Mouse (Mus musculus): ENCODE data around the gene Noct. TPM values are rescaled to one million over a fixed set of nuclear protein-coding genes. Genes with fewer than 3 reads are reported as not detected.

Gene Noct
- polyA plus RNA-seq, 1 experiment from 2014 or later = 20.3 TPM

DNA sequence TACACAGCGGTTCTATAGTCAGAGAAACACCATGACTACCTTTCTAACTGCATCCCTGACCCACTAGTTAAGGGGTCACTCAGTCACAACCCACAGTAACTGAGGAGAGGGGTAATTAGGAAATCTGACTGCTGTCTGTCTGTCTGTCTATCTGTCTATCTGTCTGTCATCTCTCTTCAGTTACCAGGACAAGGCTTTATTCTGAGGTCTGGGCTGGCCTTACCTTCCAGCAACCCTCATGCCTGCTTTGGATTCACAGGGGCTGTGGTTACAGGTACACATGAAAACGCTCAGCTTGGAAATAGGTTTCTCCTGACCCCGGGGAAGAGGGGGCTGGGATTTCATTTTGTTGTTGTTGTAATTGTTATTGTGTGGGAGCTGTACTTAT is 27.5 kb upstream of the Noct start:
- H3K4me1 ChIP-seq = no peaks in the 10 kb centered on the region
- ATAC-seq (ENCODE audit: low FRiP score, low read depth) = no peak
- 86% methylated on average over 3 of the region's 3 CpGs for WGBS

DNA sequence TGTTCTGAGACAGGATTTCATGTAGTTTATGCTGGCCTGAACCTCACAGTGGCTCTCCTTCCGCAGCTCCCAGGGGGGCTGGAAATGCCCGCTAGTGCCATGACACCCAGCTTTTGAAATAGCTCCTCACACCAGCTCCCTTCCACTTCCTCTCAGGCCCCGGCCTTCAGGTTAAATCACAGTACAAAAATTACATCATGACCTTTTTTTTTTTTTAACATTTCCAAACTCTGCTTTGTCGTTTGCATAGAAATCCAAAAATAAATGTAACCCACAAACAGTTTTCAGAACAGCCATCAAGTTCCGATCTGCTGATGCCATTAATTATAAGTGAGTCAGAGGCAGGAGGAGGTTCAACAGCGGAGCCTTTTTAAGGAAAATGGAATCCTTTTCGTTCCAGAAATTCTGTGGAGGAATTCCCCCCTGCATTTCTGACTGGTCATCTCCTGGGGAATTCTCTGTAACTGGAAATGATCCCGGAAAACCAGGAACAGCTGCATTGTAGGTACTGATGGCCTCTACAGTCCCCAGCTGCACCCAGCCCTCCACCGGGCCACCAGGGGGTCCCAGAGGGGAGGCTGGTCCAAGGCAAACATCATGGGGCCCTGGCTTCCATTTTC is 27.0 kb upstream of the Noct start:
- Histone ChIP-seq H3K36me3 (no peaks in the 10 kb centered on the region), H3K27ac (no peak overlapping the region), H3K4me2 (replicated peaks) (no peak overlapping the region), H3K9me3 (no peaks in the 10 kb centered on the region), H3K9ac (no peak overlapping the region), H3K27me3 (replicated peaks) (no peaks in the 10 kb centered on the region), H3K4me1 (no peaks in the 10 kb centered on the region), H3K4me3 (no peak overlapping the region)
- no peak for ATAC-seq (ENCODE audit: low FRiP score, low read depth)
- WGBS = 78% methylated on average over 9 of the region's 9 CpGs

More for the DNA sequence above, 27.5 kb upstream of the Noct start:
- H3K27me3 ChIP-seq (replicated peaks) = no peaks in the 10 kb centered on the region
- no peak overlapping the region for H3K4me2 ChIP-seq (replicated peaks)
- H3K4me3 ChIP-seq = no peak overlapping the region
- H3K9ac ChIP-seq = no peak overlapping the region
- H3K36me3 ChIP-seq = no peaks in the 10 kb centered on the region
- no peaks in the 10 kb centered on the region for H3K9me3 ChIP-seq
- no peak overlapping the region for H3K27ac ChIP-seq

DNA sequence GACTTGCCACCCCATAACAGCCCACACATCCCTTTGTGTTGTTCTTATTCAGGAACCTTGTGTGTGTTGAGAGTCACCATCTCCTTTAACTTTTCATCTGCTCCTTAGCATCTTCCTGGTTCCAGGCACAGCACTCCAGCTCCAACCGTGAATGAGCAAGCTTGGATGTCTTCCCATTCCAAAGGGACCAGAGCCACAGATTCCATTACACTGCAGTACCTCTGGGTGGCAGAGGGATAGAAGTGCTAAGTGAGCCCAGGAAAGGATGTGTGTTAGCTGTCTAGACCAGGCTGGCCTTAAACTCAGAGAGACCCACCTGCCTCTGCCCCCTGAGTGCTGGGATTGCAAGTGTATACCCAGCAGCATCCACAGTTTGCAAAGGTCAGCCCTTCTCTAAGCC is 26.0 kb upstream of the Noct start:
- WGBS = 72% methylated on average over 1 of the region's 1 CpGs
- no peaks in the 10 kb centered on the region for H3K9me3 ChIP-seq
- no peak overlapping the region for H3K4me3 ChIP-seq
- H3K27me3 ChIP-seq (replicated peaks) = no peaks in the 10 kb centered on the region
- no peaks in the 10 kb centered on the region for H3K4me1 ChIP-seq
- no peak overlapping the region for H3K27ac ChIP-seq
- no peak overlapping the region for H3K4me2 ChIP-seq (replicated peaks)
- no peaks in the 10 kb centered on the region for H3K36me3 ChIP-seq
- ATAC-seq (ENCODE audit: low FRiP score, low read depth) = no peak
- no peak overlapping the region for H3K9ac ChIP-seq

DNA sequence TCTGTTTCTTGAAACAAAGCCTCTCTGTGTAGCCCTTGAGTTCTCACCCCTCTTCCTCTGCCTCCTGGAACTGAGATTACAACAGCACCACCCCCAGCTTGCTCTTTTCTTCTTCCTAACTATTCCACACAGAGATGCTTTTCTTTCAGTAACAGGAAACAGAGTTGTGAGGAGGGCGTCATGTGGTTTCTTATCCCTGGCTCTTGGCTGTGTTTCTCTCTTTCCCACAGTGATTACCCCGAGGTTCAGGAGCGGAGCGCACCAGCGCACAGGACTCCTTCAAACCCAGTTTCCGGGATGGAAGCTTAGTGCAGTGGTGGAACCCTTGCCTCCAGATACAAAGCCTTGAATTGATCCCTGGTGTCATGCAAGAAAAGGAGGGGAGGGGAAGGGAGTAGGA is 25.1 kb upstream of the Noct start:
- Histone ChIP-seq H3K27ac (no peak overlapping the region), H3K36me3 (no peaks in the 10 kb centered on the region), H3K9me3 (no peaks in the 10 kb centered on the region), H3K4me1 (no peaks in the 10 kb centered on the region), H3K4me2 (replicated peaks) (no peak overlapping the region), H3K27me3 (replicated peaks) (no peaks in the 10 kb centered on the region), H3K9ac (no peak overlapping the region), H3K4me3 (no peak overlapping the region)
- no peak for ATAC-seq (ENCODE audit: low FRiP score, low read depth)
- 87% methylated on average over 6 of the region's 6 CpGs for WGBS

DNA sequence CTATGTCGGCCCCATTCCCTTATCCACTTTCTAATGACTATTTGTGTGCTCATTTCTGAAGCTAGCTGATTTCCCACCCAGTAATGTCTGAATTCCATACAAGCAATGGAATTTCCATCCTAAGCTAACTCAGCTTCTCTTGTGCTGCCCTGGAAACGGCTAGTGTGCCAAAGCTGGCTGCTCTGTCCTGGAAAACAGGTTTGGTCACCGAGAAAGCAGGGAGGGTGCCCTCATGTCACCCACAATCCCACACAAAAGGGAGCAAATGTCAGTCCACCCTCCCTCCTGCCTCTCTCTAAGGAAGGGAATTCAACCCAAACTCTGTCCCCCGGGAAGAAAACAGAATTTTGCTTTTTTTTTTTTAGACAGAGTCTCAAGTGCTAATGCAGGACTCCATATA is 23.9 kb upstream of the Noct start:
- Histone ChIP-seq H3K9me3 (no peaks in the 10 kb centered on the region), H3K9ac (no peak overlapping the region), H3K27me3 (replicated peaks) (no peaks in the 10 kb centered on the region), H3K36me3 (no peaks in the 10 kb centered on the region), H3K4me3 (no peak overlapping the region), H3K4me2 (replicated peaks) (no peak overlapping the region), H3K4me1 (no peaks in the 10 kb centered on the region), H3K27ac (no peak overlapping the region)
- no peak for ATAC-seq (ENCODE audit: low FRiP score, low read depth)
- 90% methylated on average over 4 of the region's 4 CpGs for WGBS

DNA sequence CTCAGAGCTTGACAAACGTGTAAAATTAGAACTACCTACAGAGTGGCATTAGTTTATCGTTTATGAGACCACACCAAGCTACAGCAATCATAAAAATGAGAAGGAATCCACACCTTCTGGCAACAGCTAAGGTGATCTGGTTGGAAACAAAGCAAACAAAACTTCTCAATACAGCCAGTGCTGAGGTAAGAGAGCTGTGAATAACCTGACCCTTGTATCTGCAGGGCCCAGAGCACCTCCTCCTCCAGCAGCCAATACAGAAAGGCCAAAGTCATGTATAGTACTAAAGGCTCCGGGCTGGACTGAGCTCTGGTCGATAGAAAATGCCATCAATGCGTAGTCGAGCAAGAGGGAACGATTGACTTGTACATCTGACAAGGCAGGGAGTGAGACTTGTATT is 23.4 kb upstream of the Noct start:
- H3K36me3 ChIP-seq = no peaks in the 10 kb centered on the region

DNA sequence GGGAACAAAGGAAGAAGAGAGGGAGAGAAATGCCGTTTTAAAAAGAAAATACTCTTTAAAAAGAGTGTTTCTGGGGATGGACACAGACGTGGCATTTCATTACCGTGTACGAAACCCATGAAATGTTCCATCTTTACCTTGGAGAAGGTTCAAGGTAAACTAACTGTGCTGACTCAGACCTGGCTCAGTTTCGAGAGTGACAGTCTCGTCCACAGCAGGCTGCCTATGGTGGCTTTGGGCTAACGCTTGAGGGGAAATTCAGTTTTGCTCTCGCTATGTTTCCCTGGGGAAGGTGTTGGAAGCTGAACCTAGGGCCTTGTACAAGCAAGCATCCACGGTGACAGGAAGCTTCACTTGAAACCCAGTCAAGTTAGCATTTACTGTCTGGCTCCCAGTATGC is 22.3 kb upstream of the Noct start:
- no peak for ATAC-seq (ENCODE audit: low FRiP score, low read depth)
- Histone ChIP-seq H3K9ac (no peak overlapping the region), H3K27me3 (replicated peaks) (no peaks in the 10 kb centered on the region), H3K36me3 (no peaks in the 10 kb centered on the region), H3K4me3 (no peak overlapping the region), H3K27ac (no peak overlapping the region), H3K4me2 (replicated peaks) (no peak overlapping the region), H3K9me3 (no peaks in the 10 kb centered on the region), H3K4me1 (no peaks in the 10 kb centered on the region)
- 84% methylated on average over 9 of the region's 9 CpGs for WGBS

More for the DNA sequence above, 23.4 kb upstream of the Noct start:
- Histone ChIP-seq H3K4me1 (no peaks in the 10 kb centered on the region), H3K9me3 (no peaks in the 10 kb centered on the region), H3K27me3 (replicated peaks) (no peaks in the 10 kb centered on the region), H3K4me2 (replicated peaks) (no peak overlapping the region), H3K4me3 (no peak overlapping the region), H3K9ac (no peak overlapping the region), H3K27ac (no peak overlapping the region)
- no peak for ATAC-seq (ENCODE audit: low FRiP score, low read depth)
- 93% methylated on average over 7 of the region's 7 CpGs for WGBS

DNA sequence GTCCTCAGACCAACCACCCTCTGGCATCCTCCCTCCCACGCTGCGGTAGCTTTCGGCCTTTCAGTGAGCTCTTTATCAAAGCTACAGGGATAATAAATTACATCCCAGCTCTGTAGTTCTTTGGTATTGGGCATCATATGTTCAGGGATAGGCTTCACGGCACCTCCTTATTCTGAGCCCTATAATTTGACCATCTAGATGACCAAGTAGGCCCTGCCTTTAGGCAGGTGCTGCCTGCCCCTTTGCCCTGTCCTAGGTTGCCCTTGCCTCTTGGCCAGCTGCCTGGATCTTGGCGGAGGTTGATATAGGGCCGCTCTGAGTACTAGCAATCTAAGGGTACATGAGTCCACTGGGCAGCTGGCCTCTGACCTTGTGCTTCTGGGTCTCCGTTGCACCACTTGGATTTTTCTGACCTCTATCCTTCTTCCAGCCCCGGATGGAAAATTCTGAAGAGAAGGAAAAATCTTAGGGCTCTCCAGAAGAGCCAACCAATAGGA is 21.7 kb upstream of the Noct start:
- Histone ChIP-seq H3K9ac (no peak overlapping the region), H3K4me3 (no peak overlapping the region), H3K27me3 (replicated peaks) (no peaks in the 10 kb centered on the region), H3K4me1 (no peaks in the 10 kb centered on the region), H3K4me2 (replicated peaks) (no peak overlapping the region), H3K27ac (no peak overlapping the region), H3K9me3 (no peaks in the 10 kb centered on the region), H3K36me3 (no peaks in the 10 kb centered on the region)
- ATAC-seq (ENCODE audit: low FRiP score, low read depth) = no peak
- WGBS = 85% methylated on average over 8 of the region's 8 CpGs

DNA sequence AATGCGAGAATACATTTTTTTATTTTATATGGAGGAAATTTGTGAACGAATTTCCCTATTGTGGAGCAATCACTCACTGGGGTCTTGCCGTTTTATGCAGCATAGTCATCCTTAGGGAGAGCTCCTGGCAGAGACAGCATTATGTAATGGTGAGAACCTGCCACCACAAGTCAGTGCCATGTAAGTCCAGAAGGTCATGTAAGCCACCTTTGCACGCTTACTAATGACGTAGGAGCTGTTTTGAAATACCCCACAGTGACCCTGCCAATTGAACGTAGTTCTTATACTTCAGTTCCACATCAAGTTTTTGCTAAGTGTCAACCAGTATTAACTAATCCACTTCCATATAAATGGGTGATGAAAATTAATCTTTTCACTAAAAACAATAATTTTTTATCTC is 20.3 kb upstream of the Noct start:
- 92% methylated on average over 6 of the region's 6 CpGs for WGBS
- no peak overlapping the region for H3K4me3 ChIP-seq
- no peak overlapping the region for H3K9ac ChIP-seq
- no peak overlapping the region for H3K27ac ChIP-seq
- H3K36me3 ChIP-seq = no peaks in the 10 kb centered on the region
- no peaks in the 10 kb centered on the region for H3K9me3 ChIP-seq
- ATAC-seq (ENCODE audit: low FRiP score, low read depth) = no peak
- H3K27me3 ChIP-seq (replicated peaks) = no peaks in the 10 kb centered on the region
- H3K4me2 ChIP-seq (replicated peaks) = no peak overlapping the region
- no peaks in the 10 kb centered on the region for H3K4me1 ChIP-seq

DNA sequence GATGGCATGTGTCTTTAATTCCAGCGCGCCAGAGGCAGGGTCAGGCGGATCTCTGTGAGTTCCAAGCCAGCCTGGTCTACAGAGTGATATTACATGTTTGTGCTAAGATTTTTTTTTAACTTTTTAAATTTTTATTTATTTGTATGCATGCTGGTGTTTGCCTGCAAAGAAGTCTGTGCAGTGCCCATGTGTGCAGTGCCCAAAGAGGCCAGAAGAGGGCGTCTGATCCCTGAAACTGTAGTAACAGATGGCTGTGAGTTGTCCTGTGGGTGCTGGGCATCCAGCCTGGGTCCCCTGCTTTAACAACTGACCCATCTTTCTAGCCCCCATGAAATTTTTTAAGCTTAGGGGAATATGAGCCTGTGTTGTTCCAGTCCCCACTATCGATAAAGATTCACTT is 19.8 kb upstream of the Noct start:
- Histone ChIP-seq H3K4me3 (no peak overlapping the region), H3K27ac (no peak overlapping the region), H3K27me3 (replicated peaks) (no peaks in the 10 kb centered on the region), H3K4me2 (replicated peaks) (no peak overlapping the region), H3K9ac (no peak overlapping the region), H3K9me3 (no peaks in the 10 kb centered on the region), H3K36me3 (no peaks in the 10 kb centered on the region), H3K4me1 (no peaks in the 10 kb centered on the region)
- 86% methylated on average over 5 of the region's 5 CpGs for WGBS
- no peak for ATAC-seq (ENCODE audit: low FRiP score, low read depth)

DNA sequence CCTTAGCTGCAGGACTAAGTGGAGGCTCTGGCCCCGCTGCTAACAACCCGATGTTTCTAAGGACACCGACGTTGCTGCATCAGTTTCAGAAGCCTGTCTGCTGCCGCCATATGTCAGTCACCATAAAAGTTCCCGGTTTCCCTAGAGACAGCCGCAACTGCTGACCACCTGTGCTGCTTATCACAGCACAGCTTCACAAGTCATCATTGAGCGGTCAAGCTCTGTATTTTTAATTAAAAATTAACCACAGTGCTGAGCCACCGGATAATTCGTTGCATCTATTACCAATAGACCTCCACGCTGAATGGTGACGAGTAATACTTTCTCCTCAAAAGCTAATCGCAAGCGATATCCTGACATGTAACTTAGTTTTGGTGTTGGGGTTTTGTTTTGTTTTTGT is 19.4 kb upstream of the Noct start:
- 85% methylated on average over 14 of the region's 14 CpGs for WGBS
- H3K27ac ChIP-seq = no peak overlapping the region
- H3K4me2 ChIP-seq (replicated peaks) = no peak overlapping the region
- H3K9ac ChIP-seq = no peak overlapping the region
- H3K36me3 ChIP-seq = no peaks in the 10 kb centered on the region
- ATAC-seq (ENCODE audit: low FRiP score, low read depth) = no peak
- H3K27me3 ChIP-seq (replicated peaks) = no peaks in the 10 kb centered on the region
- no peaks in the 10 kb centered on the region for H3K9me3 ChIP-seq
- H3K4me1 ChIP-seq = no peaks in the 10 kb centered on the region
- H3K4me3 ChIP-seq = no peak overlapping the region

DNA sequence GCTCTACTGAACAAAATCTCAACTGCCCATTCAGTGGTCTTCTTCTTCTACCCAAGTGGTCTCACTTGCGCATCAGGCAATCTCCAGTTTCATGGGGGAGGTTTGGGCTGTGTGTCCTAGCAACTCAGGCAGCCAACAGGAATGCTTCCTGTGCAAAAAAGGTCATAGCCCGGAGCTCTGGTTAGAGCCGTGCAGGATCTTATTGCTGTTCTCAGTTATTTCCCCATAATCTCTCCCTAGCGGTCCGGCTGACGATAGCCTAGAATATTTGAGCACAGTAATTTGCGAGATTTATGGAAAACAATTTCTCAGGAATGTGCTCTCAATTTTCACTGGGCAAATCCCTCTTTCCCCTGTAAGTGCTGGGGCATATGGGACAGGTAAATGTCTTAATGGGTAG is 17.7 kb upstream of the Noct start:
- WGBS = 80% methylated on average over 7 of the region's 7 CpGs
- no peaks in the 10 kb centered on the region for H3K9me3 ChIP-seq
- no peak overlapping the region for H3K9ac ChIP-seq
- no peak overlapping the region for H3K4me2 ChIP-seq (replicated peaks)
- H3K27me3 ChIP-seq (replicated peaks) = no peaks in the 10 kb centered on the region
- no peak overlapping the region for H3K27ac ChIP-seq
- H3K4me3 ChIP-seq = no peak overlapping the region
- no peak for ATAC-seq (ENCODE audit: low FRiP score, low read depth)
- H3K4me1 ChIP-seq = no peaks in the 10 kb centered on the region
- no peaks in the 10 kb centered on the region for H3K36me3 ChIP-seq

DNA sequence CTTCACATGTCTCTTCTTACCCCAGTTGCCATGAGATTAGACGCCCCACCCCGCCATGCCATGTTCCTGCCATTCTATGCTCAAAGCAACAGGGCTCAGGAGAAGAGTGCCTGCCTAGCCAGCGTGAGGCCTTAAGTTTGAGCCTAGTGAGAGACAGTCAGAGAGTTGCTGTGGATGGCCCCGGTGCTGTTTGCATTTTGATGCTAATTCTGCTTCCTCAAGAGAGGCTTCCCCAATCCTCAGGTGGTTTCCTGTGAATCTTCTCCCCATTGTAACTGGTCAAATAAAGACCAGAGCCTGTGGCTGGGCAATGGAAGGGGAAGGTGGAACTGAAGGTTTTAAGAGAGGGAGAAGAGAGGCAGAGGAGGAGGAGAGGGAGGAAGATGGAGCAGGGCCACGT is 15.6 kb upstream of the Noct start:
- no peaks in the 10 kb centered on the region for H3K27me3 ChIP-seq (replicated peaks)
- no peak overlapping the region for H3K27ac ChIP-seq
- no peak overlapping the region for H3K4me2 ChIP-seq (replicated peaks)
- no peaks in the 10 kb centered on the region for H3K9me3 ChIP-seq
- H3K4me3 ChIP-seq = no peak overlapping the region
- no peaks in the 10 kb centered on the region for H3K4me1 ChIP-seq
- no peak overlapping the region for H3K9ac ChIP-seq
- WGBS = 40% methylated on average over 5 of the region's 5 CpGs
- no peak for ATAC-seq (ENCODE audit: low FRiP score, low read depth)
- H3K36me3 ChIP-seq = no peaks in the 10 kb centered on the region
